Mouse (Mus musculus): ENCODE measurements around the gene Diaph2. TPM values are rescaled to one million over a fixed set of nuclear protein-coding genes. Genes with fewer than 3 reads are reported as not detected.
"Not testable (repeated sequence)": the region's sequence is repeated elsewhere in the genome, so short reads cannot be mapped to it uniquely, and the experiment has no call there.

Diaph2 gene
- polyA plus RNA-seq, 1 experiment from 2014 or later = 7.6 TPM

- no peak for ATAC-seq (ENCODE audit: insufficient read depth, low FRiP score)
- H3K4me2 ChIP-seq (ENCODE audit: low read depth, low read length) = no peak overlapping the region
- H3K9me3 ChIP-seq (replicated peaks; ENCODE audit: control insufficient read depth, low read length) = no peaks in the 10 kb centered on the region
- no peak overlapping the region for H3K4me3 ChIP-seq (replicated peaks; ENCODE audit: low read length)
- H3K9ac ChIP-seq (ENCODE audit: low read length) = no peak overlapping the region
- H3K27ac ChIP-seq (ENCODE audit: low read length) = no peak overlapping the region
- no peaks in the 10 kb centered on the region for H3K36me3 ChIP-seq (ENCODE audit: control insufficient read depth, insufficient read depth, low read length)
- no peaks in the 10 kb centered on the region for H3K4me1 ChIP-seq (ENCODE audit: control insufficient read depth, insufficient read depth, low read length)
- H3K27me3 ChIP-seq (ENCODE audit: control insufficient read depth, insufficient read depth, low read length) = no peaks in the 10 kb centered on the region
Measured at GRCm38 (mm10) chrX:130008210-130008609, 258.7 kb downstream of the Diaph2 start.

GRCm38 (mm10) chrX:130019735-130020134 is 270.2 kb downstream of the Diaph2 start:
- no peak overlapping the region for H3K27ac ChIP-seq (ENCODE audit: low read length)
- H3K4me3 ChIP-seq (replicated peaks; ENCODE audit: low read length) = no peak overlapping the region
- H3K9me3 ChIP-seq (replicated peaks; ENCODE audit: control insufficient read depth, low read length) = no peaks in the 10 kb centered on the region
- ATAC-seq (ENCODE audit: insufficient read depth, low FRiP score) = no peak
- WGBS = 50% methylated on average over 1 of the region's 1 CpGs
- H3K4me1 ChIP-seq (ENCODE audit: control insufficient read depth, insufficient read depth, low read length) = no peaks in the 10 kb centered on the region
- H3K4me2 ChIP-seq (ENCODE audit: low read depth, low read length) = no peak overlapping the region
- H3K27me3 ChIP-seq (ENCODE audit: control insufficient read depth, insufficient read depth, low read length) = no peaks in the 10 kb centered on the region
- no peaks in the 10 kb centered on the region for H3K36me3 ChIP-seq (ENCODE audit: control insufficient read depth, insufficient read depth, low read length)
- no peak overlapping the region for H3K9ac ChIP-seq (ENCODE audit: low read length)

- no peak overlapping the region for H3K4me3 ChIP-seq (replicated peaks; ENCODE audit: low read length)
- H3K27ac ChIP-seq (ENCODE audit: low read length) = no peak overlapping the region
- H3K9me3 ChIP-seq (replicated peaks; ENCODE audit: control insufficient read depth, low read length) = no peaks in the 10 kb centered on the region
- no peaks in the 10 kb centered on the region for H3K36me3 ChIP-seq (ENCODE audit: control insufficient read depth, insufficient read depth, low read length)
- ATAC-seq (ENCODE audit: insufficient read depth, low FRiP score) = no peak
- WGBS = 31% methylated on average over 1 of the region's 1 CpGs
- H3K4me2 ChIP-seq (ENCODE audit: low read depth, low read length) = no peak overlapping the region
- H3K9ac ChIP-seq (ENCODE audit: low read length) = no peak overlapping the region
- H3K4me1 ChIP-seq (ENCODE audit: control insufficient read depth, insufficient read depth, low read length) = no peaks in the 10 kb centered on the region
- no peaks in the 10 kb centered on the region for H3K27me3 ChIP-seq (ENCODE audit: control insufficient read depth, insufficient read depth, low read length)
Measured at GRCm38 (mm10) chrX:130044525-130044924, 295.0 kb downstream of the Diaph2 start.

- H3K4me3 ChIP-seq (replicated peaks; ENCODE audit: low read length) = no peak overlapping the region
- H3K9me3 ChIP-seq (replicated peaks; ENCODE audit: control insufficient read depth, low read length) = no peaks in the 10 kb centered on the region
- ATAC-seq (ENCODE audit: insufficient read depth, low FRiP score) = no peak
- H3K27me3 ChIP-seq (ENCODE audit: control insufficient read depth, insufficient read depth, low read length) = no peaks in the 10 kb centered on the region
- H3K4me1 ChIP-seq (ENCODE audit: control insufficient read depth, insufficient read depth, low read length) = no peaks in the 10 kb centered on the region
- H3K4me2 ChIP-seq (ENCODE audit: low read depth, low read length) = no peak overlapping the region
- H3K9ac ChIP-seq (ENCODE audit: low read length) = no peak overlapping the region
- H3K36me3 ChIP-seq (ENCODE audit: control insufficient read depth, insufficient read depth, low read length) = no peaks in the 10 kb centered on the region
- H3K27ac ChIP-seq (ENCODE audit: low read length) = no peak overlapping the region
Measured at GRCm38 (mm10) chrX:130149216-130149615, 399.7 kb downstream of the Diaph2 start.

- H3K4me2 ChIP-seq (ENCODE audit: low read depth, low read length) = no peak overlapping the region
- H3K4me3 ChIP-seq (replicated peaks; ENCODE audit: low read length) = no peak overlapping the region
- H3K9me3 ChIP-seq (replicated peaks; ENCODE audit: control insufficient read depth, low read length) = no peaks in the 10 kb centered on the region
- no peak overlapping the region for H3K9ac ChIP-seq (ENCODE audit: low read length)
- no peak for ATAC-seq (ENCODE audit: insufficient read depth, low FRiP score)
- H3K27ac ChIP-seq (ENCODE audit: low read length) = no peak overlapping the region
- H3K36me3 ChIP-seq (ENCODE audit: control insufficient read depth, insufficient read depth, low read length) = no peaks in the 10 kb centered on the region
- 87% methylated on average over 1 of the region's 1 CpGs for WGBS
- no peaks in the 10 kb centered on the region for H3K4me1 ChIP-seq (ENCODE audit: control insufficient read depth, insufficient read depth, low read length)
- H3K27me3 ChIP-seq (ENCODE audit: control insufficient read depth, insufficient read depth, low read length) = no peaks in the 10 kb centered on the region
Measured at GRCm38 (mm10) chrX:130152164-130152563, 402.6 kb downstream of the Diaph2 start.

- Histone ChIP-seq H3K36me3 (ENCODE audit: control insufficient read depth, insufficient read depth, low read length) (no peaks in the 10 kb centered on the region), H3K9ac (ENCODE audit: low read length) (no peak overlapping the region), H3K27me3 (ENCODE audit: control insufficient read depth, insufficient read depth, low read length) (no peaks in the 10 kb centered on the region), H3K9me3 (replicated peaks; ENCODE audit: control insufficient read depth, low read length) (no peaks in the 10 kb centered on the region), H3K4me3 (replicated peaks; ENCODE audit: low read length) (no peak overlapping the region), H3K4me1 (ENCODE audit: control insufficient read depth, insufficient read depth, low read length) (no peaks in the 10 kb centered on the region), H3K4me2 (ENCODE audit: low read depth, low read length) (no peak overlapping the region), H3K27ac (ENCODE audit: low read length) (no peak overlapping the region)
- 81% methylated on average over 2 of the region's 2 CpGs for WGBS
- ATAC-seq (ENCODE audit: insufficient read depth, low FRiP score) = no peak
Measured at GRCm38 (mm10) chrX:130173126-130173525, 423.6 kb downstream of the Diaph2 start.

GRCm38 (mm10) chrX:130187891-130188290 is 438.3 kb downstream of the Diaph2 start:
- no peak overlapping the region for H3K4me3 ChIP-seq (replicated peaks; ENCODE audit: low read length)
- no peak for ATAC-seq (ENCODE audit: insufficient read depth, low FRiP score)

GRCm38 (mm10) chrX:130188449-130188848 is 438.9 kb downstream of the Diaph2 start:
- no peak overlapping the region for H3K4me2 ChIP-seq (ENCODE audit: low read depth, low read length)
- H3K9ac ChIP-seq (ENCODE audit: low read length) = no peak overlapping the region
- no peak for ATAC-seq (ENCODE audit: insufficient read depth, low FRiP score)
- no peak overlapping the region for H3K4me3 ChIP-seq (replicated peaks; ENCODE audit: low read length)
- no peaks in the 10 kb centered on the region for H3K36me3 ChIP-seq (ENCODE audit: control insufficient read depth, insufficient read depth, low read length)
- H3K27me3 ChIP-seq (ENCODE audit: control insufficient read depth, insufficient read depth, low read length) = no peaks in the 10 kb centered on the region
- no peak overlapping the region for H3K27ac ChIP-seq (ENCODE audit: low read length)
- 100% methylated on average over 2 of the region's 2 CpGs for WGBS
- no peaks in the 10 kb centered on the region for H3K4me1 ChIP-seq (ENCODE audit: control insufficient read depth, insufficient read depth, low read length)
- H3K9me3 ChIP-seq (replicated peaks; ENCODE audit: control insufficient read depth, low read length) = no peaks in the 10 kb centered on the region

More at GRCm38 (mm10) chrX:130187891-130188290, 438.3 kb downstream of the Diaph2 start:
- H3K27ac ChIP-seq (ENCODE audit: low read length) = no peak overlapping the region
- no peaks in the 10 kb centered on the region for H3K4me1 ChIP-seq (ENCODE audit: control insufficient read depth, insufficient read depth, low read length)
- no peaks in the 10 kb centered on the region for H3K9me3 ChIP-seq (replicated peaks; ENCODE audit: control insufficient read depth, low read length)
- no peaks in the 10 kb centered on the region for H3K36me3 ChIP-seq (ENCODE audit: control insufficient read depth, insufficient read depth, low read length)
- H3K9ac ChIP-seq (ENCODE audit: low read length) = no peak overlapping the region
- H3K27me3 ChIP-seq (ENCODE audit: control insufficient read depth, insufficient read depth, low read length) = no peaks in the 10 kb centered on the region
- H3K4me2 ChIP-seq (ENCODE audit: low read depth, low read length) = no peak overlapping the region
- 59% methylated on average over 1 of the region's 1 CpGs for WGBS

- Histone ChIP-seq H3K27me3 (ENCODE audit: control insufficient read depth, insufficient read depth, low read length) (no peaks in the 10 kb centered on the region), H3K36me3 (ENCODE audit: control insufficient read depth, insufficient read depth, low read length) (no peaks in the 10 kb centered on the region), H3K9me3 (replicated peaks; ENCODE audit: control insufficient read depth, low read length) (no peaks in the 10 kb centered on the region), H3K4me2 (ENCODE audit: low read depth, low read length) (no peak overlapping the region), H3K27ac (ENCODE audit: low read length) (no peak overlapping the region), H3K9ac (ENCODE audit: low read length) (no peak overlapping the region), H3K4me3 (replicated peaks; ENCODE audit: low read length) (no peak overlapping the region), H3K4me1 (ENCODE audit: control insufficient read depth, insufficient read depth, low read length) (no peaks in the 10 kb centered on the region)
- ATAC-seq (ENCODE audit: insufficient read depth, low FRiP score) = no peak
Measured at GRCm38 (mm10) chrX:130189250-130189649, 439.7 kb downstream of the Diaph2 start.

GRCm38 (mm10) chrX:130197412-130197811 is 447.9 kb downstream of the Diaph2 start:
- H3K4me3 ChIP-seq (replicated peaks; ENCODE audit: low read length); H3K9ac ChIP-seq (ENCODE audit: low read length); ATAC-seq (ENCODE audit: insufficient read depth, low FRiP score); H3K36me3 ChIP-seq (ENCODE audit: control insufficient read depth, insufficient read depth, low read length); H3K9me3 ChIP-seq (replicated peaks; ENCODE audit: control insufficient read depth, low read length); H3K4me2 ChIP-seq (ENCODE audit: low read depth, low read length); H3K27me3 ChIP-seq (ENCODE audit: control insufficient read depth, insufficient read depth, low read length); H3K27ac ChIP-seq (ENCODE audit: low read length); H3K4me1 ChIP-seq (ENCODE audit: control insufficient read depth, insufficient read depth, low read length): not testable (repeated sequence)
- WGBS = 88% methylated on average over 3 of the region's 3 CpGs

Data from stomach, embryonic 16.5 days (tissue).